Mouse (Mus musculus): ENCODE measurements around the gene Lgsn.

DNA sequence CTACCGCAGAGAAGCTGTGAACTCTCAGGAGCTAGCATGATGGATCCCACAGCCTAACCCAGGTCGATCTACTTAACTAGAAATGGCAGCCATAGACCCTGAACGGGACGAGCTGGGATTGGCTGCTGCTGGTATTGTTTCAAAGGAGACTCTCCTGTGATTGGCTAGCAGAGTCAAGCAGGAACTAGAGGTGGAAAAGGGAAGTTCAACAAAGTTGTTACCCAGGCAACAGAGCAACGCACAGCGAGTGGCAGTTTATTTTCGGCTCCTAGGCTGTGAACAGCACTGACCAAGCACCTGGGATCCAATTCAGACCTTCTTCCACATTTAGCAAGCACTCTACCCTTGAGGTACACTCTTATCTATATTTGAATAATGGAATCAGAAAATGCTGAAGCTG is 46.4 kb downstream of the Lgsn start, which contains the start of the genes 4931428L18Rik and Pih1d3:
- TF ChIP-seq POLR2A (IDR thresholded peaks at IDR 0.05; ENCODE audit: low read depth, low read length) (peak; percentile 52), ZC3H11A (IDR thresholded peaks at IDR 0.05; ENCODE audit: low read depth, low read length) (no peak), CTCF (conservative IDR thresholded peaks at IDR 0.05 in 1 of 2, IDR thresholded peaks at IDR 0.05 in 1 of 2; ENCODE audit: low read depth in 2 of 2, low read length in 2 of 2) (no peak), MXI1 (IDR thresholded peaks at IDR 0.05; ENCODE audit: low read depth, low read length) (peak; percentile 76), GABPA (IDR thresholded peaks at IDR 0.05; ENCODE audit: insufficient replicate concordance, low read depth, low read length) (no peak), ETS1 (conservative IDR thresholded peaks at IDR 0.05; ENCODE audit: low read depth, low read length) (no peak), PAX5 (IDR thresholded peaks at IDR 0.05; ENCODE audit: low read length) (no peak), TBP (conservative IDR thresholded peaks at IDR 0.05; ENCODE audit: low read depth, low read length) (peak; percentile 56; the same call in 1 of the 2 replicates), MYC (IDR thresholded peaks at IDR 0.05; ENCODE audit: low read depth, low read length) (no peak), RAD21 (IDR thresholded peaks at IDR 0.05; ENCODE audit: low read depth, low read length) (no peak), EP300 (IDR thresholded peaks at IDR 0.05; ENCODE audit: low read length) (no peak), USF2 (conservative IDR thresholded peaks at IDR 0.05; ENCODE audit: low read depth, low read length) (no peak)
